Mouse (Mus musculus): ENCODE measurements around the gene Sestd1.

The Sestd1 gene

DNA sequence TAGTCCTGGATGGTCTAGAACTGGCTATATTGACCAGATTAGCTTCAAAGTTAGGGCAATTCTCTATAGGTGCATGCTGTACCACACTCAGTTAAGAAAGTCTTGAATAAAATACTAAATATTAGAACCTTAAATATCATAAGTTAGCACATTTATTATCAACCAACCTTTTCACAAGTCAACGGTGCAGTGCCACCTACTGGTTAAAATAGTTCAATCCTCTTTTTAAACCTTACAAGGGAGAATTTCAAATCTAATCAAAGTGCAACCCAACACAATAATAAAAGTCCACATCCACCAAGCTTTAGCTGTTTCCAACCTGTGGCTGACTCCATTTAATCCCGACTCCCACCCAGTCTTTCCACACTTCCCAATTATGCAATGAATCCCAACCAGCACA lies 76.5 kb downstream of the Sestd1 start:
- peak; percentile 8 for DNase-seq

DNA sequence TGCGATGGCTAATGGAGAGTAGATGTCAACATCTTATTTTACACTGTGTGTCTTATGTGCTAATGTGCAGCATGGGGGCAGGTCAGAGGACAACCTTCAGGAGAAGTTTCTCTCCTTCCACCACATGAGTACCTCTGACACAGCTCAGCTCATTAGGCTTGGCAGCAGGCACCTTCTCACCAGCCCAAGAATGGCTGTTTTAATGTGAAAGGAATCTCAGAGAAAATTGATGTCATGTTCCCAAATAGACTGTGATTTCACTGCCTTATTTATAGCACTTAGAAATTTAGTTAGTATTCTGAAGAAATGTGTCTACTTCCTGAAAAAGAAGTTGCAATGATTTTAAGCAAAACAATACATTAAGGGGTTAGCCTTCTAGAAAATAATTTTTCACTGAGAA lies 78.5 kb downstream of the Sestd1 start:
- no peak for DNase-seq

DNA sequence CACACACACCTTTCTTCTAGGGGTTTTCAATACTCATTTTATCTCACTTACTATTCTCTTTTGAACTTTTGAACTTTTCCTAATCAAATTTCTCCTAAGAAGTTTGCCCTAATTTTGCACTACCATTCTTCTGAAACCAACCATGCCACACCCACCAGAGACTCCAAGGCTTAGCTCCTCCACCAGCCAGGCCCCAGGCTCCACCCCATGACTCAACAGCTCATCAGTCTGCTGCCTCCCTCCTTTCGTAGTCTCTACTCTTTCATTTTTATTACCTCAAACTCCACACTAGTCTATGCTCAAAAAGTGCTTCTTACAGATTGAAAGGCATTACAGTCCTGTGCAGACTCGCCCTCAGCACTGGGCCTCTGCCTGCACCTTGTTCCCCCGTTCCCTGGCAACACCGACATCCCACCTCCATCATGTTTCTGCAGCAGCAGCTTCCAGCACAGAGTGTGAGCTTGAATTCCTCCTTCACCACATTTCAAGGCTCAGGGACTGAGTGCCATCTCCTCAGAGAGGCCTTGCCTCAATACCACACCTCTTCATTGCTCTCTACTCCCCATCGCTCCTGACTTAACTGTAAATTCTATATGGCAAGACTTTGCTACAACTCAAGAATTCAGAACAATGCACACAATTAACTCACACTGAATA lies 79.3 kb downstream of the Sestd1 start:
- no peak for DNase-seq

DNA sequence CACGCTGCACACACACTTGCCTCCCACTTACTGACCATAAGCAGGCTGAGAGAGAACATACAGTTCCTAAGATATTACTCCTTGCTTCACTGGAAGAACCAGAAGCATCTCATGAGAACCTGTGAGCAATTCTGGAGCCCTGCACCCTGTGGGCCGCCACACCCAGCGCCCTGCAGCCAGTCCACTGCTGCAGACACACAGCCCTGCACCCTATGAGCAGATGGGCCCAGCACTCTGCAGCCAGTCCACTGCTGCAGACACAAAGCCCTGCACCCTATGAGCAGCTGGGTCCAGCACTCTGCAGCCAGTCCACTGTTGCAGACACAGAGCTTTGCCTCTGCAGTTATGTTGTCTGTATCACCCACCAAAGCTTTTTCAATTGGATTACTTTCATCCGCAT lies 80.0 kb downstream of the Sestd1 start:
- DNase-seq = no peak

DNA sequence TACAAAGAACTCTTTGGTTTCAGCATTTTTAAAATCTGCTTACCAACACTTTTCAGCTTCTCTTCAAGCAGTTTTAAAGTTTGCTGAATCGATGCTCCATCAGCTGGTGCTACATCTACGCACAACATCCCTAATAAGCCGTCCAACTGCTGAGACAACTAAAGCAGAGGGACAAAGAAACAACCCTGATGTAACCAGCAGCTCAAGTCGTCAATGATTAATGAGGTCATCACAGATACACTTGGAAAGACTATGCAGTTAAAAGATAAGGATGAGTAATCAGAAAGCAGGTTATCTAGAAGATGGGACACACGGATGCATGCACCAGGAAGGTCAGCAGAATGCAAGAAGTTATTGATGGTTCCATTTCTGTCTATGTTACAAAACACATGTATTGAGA lies 82.1 kb downstream of the Sestd1 start:
- no peak for DNase-seq

DNA sequence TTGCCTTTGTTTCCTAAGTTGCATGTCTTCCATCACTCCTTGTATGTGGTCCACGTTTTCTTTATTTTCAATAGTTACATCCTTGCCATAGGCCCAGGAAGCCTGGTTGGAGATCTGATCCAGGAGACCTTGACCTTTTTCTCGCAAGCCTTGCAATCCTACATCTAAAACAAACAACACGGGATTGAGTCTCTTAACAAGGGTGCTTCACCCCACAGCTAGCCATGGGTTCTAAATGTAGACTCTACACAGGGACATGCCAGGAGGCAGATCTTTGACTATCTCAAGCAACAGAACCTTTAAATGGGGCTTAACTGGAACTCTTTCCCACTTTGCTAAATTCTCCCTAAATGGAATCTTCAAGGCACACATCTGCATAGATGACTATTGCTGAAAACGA lies 83.6 kb downstream of the Sestd1 start:
- no peak for DNase-seq

DNA sequence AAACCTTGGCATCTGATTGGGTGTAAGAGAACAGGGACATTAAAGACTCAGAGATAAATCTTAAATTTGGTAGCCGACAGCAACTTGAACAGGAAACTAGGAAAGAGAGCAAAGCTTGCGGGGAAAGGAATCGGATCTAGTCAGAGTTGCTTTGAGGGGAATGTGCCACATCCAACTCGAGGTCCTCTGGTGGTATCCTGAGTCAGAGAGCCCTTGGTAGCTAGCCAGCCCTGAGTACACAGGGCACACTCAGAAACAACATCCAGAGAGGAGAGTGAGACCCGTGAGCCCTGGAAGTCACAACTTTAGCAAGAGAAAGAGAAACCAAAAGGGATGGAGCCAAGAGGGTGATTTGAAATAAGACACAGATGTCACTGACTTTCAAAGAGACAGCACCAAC lies 85.3 kb downstream of the Sestd1 start:
- no peak for DNase-seq

DNA sequence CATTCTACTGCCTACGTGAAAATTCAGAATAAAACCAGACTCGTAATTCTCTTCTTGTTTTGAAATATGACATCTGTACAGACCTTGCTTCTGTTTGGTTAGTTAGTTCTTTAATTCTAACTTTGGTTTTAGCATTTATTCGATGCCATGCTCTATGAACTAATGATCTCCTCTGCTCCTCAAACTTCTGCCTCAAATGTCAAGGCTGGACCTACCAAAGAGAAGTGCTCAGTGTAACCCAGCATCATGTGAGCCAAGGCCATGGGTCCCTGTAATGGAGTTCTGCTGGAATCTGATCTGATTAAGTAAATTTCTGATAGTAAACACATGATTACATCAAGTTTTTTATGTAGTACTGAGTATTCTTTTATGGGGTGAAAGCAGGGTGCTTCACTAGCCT lies 88.6 kb downstream of the Sestd1 start:
- DNase-seq = no peak

DNA sequence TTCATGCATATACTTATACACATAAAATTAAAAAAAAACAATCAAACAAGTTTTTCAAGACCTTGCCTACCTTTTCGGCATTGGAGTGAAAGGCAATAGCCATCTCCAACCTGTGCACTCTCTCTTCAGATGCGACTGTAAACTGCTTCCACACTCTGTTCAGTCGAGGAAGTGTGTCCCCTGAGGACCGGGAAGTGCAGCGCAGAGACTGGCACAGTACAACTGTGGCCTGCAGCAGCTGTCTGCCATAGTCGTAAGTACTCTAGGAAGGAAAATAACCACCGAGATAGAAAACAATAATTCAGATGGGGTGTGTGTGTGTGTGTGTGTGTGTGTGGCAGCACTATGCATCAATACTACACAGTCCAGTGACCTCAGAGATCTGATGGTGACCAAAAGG lies 89.5 kb downstream of the Sestd1 start:
- no peak for DNase-seq

DNA sequence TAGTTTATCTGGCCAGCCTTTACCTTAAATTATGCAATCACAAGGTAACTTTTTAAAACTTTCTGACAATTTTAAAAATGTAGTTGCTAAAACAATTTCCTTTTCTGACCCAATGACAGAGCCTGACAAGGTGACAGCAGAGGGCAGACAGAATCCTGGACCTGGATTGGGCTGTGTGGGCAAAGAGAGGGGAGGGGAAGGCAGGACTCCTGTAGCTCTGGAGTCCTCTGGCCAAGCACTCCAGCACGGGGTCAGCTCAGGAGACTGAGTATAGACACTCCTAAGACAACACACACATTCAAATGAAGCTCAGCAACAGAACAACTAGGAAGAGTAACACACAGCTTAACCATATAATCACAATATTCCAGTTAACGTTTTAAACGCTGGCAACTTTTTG lies 90.1 kb downstream of the Sestd1 start:
- no peak for DNase-seq

DNA sequence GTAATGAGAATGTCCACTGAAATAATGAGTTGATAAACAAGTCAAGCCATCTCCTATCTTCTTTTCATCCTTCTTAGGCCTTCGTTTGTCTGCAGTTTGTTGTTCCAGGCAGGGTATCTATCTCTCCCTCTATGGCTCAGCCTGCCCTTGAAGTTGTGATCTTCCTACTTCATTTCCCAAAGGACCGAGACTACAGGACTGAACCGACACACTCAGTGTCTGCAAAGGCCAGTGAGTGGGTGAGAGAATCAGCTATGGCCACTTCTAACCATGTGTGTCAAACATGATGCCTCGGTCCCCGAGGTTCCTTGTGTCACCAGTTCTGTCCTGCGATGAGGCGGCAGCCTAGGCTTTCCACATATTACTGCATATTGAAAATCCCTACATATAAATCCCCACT lies 90.7 kb downstream of the Sestd1 start:
- no peak for DNase-seq

DNA sequence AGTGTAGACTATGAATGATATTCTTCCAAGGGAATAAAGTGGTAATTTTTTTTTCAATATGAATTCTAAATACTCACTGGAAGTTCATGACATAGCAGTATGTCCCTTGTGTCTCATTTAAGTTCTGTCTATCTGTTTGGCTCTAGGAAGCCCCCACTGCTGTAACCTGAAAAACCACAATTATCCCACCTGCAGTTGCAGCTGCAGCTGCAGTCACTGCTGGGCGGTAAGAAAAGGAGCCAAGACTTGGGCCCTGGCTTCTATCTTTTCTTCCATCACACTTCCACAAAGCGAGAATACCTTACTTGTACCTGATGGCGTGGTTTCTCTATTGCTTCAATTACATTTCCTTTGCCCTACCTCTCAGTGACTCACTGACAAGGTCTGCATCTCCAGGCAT lies 92.9 kb downstream of the Sestd1 start:
- no peak for DNase-seq

DNA sequence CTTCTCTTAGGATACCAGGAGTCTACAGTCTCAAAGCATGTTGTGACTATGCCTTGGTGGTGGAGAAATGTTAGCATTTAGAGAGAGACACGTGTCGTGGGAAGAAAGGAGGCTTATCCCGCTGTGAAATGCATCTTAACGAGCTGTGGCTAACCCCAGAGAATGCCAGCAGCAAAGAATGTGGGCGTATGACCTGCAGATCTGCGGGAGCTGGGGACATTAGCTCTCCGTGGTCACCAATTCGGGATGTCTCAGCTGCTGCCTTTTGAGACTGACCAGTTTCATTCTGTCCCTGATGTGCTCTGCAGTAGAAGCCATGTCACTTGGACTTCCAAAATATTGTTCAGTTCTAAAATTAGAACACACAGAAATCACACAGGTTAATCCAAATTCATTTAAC lies 93.5 kb downstream of the Sestd1 start:
- no peak for DNase-seq

DNA sequence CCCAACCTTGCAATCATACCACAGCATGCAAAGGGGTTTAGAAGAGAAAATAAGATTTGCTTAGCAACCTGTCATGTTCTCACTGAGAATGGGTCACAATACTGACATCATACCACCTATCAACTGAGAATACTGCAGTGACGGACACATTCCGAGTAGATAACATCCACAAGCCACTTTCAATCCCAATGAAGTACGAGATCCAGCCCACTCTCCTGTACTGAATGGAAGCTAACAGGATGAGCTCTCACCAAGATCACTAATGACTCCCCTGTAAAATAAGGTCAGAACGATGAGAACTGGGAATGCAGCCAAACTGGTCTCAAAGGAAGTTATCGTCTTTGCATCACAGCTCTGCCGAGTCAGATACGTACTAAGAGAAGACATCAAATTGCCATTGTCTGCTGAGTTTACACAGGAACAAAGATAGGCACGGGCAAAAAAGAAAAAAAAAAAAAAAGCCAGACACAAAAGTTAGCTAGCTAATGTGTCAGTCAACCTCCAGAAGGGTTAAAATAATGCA lies 96.3 kb downstream of the Sestd1 start:
- DNase-seq = no peak

DNA sequence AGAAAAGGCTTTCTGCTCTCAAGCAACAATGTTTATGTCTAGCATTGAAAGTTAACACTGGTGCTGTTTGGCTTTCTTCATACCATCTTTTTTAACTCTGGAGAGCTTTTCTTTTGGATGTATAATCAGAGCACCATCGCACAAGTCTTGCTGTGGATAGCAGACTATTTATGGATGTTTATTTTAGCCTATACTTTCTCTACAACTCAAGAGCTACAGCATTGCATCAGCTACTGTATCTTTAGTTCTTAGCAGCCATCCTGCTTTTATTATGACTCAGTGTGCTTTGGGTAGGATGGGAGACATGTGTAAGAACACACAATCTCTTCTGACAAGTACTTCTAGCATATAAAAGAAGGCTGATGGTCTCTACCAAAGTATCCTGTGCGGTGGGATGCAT lies 96.7 kb downstream of the Sestd1 start:
- DNase-seq = no peak

DNA sequence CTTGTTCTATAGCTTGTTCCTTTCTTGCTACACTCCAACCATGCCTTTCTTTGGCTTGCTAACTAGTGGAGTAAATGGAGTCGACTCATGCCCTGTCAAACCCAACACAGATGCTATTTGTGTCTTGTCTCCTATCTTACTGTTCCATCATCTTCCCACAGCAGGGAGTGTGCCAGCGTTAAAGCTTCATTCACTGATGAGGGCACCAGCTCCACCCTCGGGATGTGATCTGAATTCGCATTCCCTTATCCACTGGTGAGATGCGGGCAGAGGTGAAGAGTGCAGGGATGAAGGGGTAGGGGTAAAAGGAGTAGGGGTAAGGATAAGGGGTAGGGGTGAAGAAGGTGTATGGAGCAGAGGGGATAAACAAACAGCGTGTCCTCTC lies 97.4 kb downstream of the Sestd1 start:
- no peak for DNase-seq

DNA sequence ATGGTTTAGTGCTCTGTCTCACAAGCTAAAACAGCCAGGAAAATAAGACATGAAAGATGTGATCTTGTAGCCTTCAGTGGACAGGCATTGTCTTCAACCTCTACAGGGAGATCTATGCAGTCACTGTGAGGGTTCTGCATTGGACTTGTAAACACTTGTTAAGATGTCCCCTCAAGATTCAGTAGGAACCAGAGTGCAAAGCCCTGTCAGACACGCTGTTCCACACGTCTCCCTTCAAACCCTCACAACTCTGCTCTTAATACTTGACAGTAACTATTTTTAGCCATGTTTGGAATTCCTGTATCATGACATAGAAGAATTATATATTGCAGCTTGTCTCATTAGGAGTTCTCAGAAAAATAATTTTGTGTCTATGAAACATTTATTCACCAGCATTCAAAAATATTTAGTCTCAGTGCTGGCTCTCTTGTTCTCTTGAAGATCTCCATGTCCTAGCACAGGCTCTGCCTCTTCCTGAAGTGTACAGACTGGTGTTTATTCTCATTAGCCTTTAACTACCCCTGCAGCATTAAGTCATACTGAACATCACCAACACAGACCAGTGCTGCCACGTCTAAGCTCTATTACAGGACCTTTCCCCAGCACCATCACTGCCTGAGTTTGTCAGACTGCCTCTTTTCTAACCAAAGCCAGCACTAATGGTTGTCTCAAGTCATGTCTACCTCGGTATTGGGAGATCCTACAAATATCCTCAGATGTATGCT lies 98.0 kb downstream of the Sestd1 start:
- DNase-seq = no peak

DNA sequence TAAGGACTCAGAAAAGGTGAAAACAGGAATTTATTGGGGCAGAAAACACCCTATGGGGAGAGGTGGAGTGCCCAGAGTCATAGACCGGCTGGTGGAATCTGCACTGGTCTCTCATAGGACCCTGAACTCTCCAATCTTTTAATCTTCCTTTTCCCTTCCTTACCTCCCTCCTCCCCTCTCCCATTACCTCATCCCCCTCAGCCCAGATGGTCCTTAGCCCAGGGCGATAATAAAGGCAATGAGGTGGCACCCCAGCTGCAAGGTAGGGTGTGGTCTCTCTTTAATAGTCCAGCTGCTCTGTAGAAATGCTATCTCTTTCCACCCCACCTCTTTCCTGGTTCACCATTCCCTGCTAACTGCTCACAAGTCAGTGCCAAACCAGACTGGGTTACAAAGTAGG lies 102.9 kb downstream of the Sestd1 start:
- DNase-seq = no peak

DNA sequence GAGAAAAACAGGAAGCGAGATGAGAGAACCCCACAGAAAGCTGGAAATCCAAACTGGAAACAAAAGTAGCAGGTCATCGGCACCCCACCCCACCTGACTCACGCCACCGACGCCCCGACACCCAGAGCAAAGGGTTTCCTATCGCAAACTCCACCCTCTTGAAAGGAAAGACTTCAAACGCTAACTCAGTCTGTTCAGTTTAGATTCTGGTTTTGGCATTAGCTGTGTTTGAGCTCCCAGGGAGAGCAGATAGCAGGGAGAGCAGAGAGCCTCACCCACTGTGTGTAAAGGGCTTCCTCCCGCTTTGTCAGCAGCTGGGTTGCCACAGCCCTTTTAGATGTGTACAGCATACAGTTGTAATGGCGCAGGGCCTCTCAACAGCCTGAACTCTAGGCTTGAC lies 104.0 kb downstream of the Sestd1 start:
- DNase-seq = no peak

DNA sequence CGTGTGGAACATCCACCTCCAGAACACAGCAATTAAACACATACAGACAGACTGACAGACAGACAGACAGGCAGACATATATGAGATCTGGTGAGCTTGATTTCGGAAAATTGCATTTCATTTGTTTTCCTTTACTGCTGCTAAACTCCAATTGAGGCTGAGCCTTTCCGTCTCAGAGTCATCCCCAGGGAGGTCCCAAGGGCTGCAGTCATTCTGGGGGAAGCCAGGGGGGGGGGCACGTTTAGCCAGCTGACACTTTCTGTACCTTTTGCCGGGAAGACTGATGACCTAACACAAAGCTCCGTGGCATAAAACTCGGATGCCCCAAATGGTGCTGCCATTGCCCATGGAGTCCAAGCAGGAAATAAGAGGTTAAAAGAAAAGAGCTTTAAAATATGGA lies 105.0 kb downstream of the Sestd1 start:
- DNase-seq = no peak

DNA sequence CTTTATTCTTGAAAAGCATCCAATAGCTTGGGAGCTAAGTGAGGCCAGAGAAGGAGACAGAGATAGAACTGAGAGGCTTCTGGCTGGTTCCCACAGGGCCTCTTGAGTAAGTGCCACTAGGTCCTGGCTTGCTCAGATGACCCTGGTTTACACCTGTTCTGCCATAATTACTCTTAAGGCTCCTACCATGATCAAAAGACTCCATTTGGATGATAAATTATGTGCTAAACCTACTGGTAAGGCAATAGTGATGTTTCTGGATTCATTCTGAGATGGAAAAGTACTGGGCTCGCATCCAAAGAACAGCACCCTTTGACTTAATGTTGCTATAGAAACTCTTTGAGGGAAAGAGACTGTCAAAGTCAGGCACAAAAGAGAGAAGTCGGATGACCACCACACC lies 106.1 kb downstream of the Sestd1 start:
- DNase-seq = peak; percentile 49

DNA sequence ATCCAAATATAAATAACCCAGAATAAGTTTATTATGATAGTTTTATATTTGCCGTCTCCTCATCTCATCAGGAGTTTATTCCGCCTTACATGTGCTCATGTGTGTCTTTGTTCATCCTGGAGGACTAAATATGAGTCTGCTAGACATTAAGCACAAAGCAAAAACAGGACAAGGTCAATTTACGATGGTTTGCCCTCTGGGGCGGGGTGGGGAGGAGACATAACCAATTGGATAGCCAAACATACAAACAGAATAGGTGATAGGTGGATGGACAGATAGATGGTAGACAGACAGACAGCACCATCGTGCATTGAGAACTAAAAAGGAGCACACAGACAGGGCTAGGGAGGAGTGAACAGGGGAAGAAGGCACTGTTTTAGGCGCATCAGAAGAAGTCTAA lies 106.6 kb downstream of the Sestd1 start:
- no peak for DNase-seq

DNA sequence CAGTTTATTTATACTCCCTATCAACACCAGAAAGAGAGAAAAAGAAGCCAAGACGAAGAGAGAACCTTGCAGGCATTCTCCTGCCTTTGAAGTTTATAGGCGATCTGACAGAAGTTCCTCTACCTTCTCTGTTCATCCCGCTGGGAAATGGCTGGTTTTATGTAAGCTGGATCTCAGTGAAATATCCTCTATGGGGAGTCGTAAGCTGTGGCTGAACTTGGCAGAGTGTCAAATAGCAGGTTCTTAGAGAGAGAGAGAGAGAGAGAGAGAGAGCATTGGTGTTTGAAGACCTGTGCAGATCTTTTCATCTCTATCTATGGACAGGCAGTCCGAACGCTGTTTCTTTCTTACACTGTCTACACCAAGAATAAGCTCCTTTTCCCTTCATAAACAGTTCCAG lies 107.0 kb downstream of the Sestd1 start:
- DNase-seq = no peak

DNA sequence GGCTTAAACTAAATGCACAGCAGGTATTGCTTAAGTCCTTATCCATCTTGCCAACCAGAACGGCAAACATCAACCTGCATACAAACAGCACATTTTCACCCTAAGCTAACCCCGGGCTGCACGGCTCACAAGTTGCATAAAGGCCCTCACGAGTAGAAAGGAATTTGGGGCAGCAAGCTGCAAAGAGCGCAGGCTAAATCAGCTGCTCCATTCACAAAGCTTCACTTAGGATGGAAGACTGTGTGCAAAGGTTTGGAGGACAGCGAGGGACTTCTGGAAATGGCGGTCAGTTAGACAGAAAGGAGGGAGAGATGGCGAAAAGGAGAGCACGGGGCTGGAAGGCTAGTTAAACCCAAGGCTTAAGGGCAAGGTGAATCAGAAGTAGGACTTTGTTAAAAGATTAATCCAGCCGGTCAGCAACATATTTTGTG lies 108.1 kb downstream of the Sestd1 start:
- peak; percentile 23 for DNase-seq

Measured in lung, postnatal 14 days (tissue).